Mouse (Mus musculus) limb, embryonic 15.5 days (tissue): Measurements from ENCODE around the gene 4933430I17Rik. TPM values are rescaled to one million over a fixed set of nuclear protein-coding genes. Genes with fewer than 3 reads are reported as not detected.

Experiments used
- ATAC-seq: fragments of 200-750 bp; cut with Nextera tagmentation; 2 replicates; pipeline ENCODE4 v1.8.0; 2017; ENCODE audit warnings: low read depth, moderate TSS enrichment; ENCODE audit not compliant: insufficient number of reproducible peaks, low FRiP score, low TSS enrichment
- H3K27ac ChIP-seq: fragments of 300-500 bp; sonication (generic); 2 replicates; pipeline ENCODE4 v1.5.1; 2015; ENCODE audit warnings: moderate library complexity, mild to moderate bottlenecking, inconsistent platforms
- H3K27me3 ChIP-seq: fragments of 300-500 bp; sonication (generic); 2 replicates; pipeline ENCODE4 v1.6.1; 2015; ENCODE audit warnings: inconsistent platforms
- H3K36me3 ChIP-seq: fragments of 300-500 bp; sonication (generic); 2 replicates; pipeline ENCODE4 v1.6.1; 2015; ENCODE audit warnings: inconsistent platforms
- H3K4me1 ChIP-seq: fragments of 300-500 bp; sonication (generic); 2 replicates; pipeline ENCODE4 v1.6.1; 2015; ENCODE audit warnings: inconsistent platforms
- H3K4me2 ChIP-seq: fragments of 300-500 bp; sonication (generic); 2 replicates; pipeline ENCODE4 v1.6.1; 2015; ENCODE audit warnings: mild to moderate bottlenecking, inconsistent platforms
- H3K4me3 ChIP-seq: fragments of 300-500 bp; sonication (generic); 2 replicates; pipeline ENCODE4 v1.5.1; 2015; ENCODE audit warnings: mild to moderate bottlenecking, inconsistent platforms
- H3K9ac ChIP-seq: fragments of 300-500 bp; sonication (generic); 2 replicates; pipeline ENCODE4 v1.6.1; 2015; ENCODE audit warnings: inconsistent platforms
- H3K9me3 ChIP-seq: fragments of 300-500 bp; sonication (generic); 2 replicates; pipeline ENCODE4 v1.6.1; 2016; ENCODE audit warnings: inconsistent platforms
- WGBS: fragments of 180-500 bp; shearing (Covaris S2); methylation state at CpG from one replicate; pipeline ENCODE4 v1.1.7; 2015; 5-methylcytosine and 5-hydroxymethylcytosine counted together
- polyA plus RNA-seq: library from polyadenylated mRNA; unstranded; fragments of >200 nt; fragmentation: Nextera tagmentation; extraction: Ambion mirVana; gene quantifications from 2 replicates; pipeline ENCODE4 v1.2.1, GENCODE M21; 2015

4933430I17Rik gene
- polyA plus RNA-seq, 1 experiment from 2014 or later: 0.35 TPM

GRCm38 (mm10) chr4:62508839-62509238, 16.3 kb upstream of the 4933430I17Rik start:
- 97% methylated on average over 5 of the region's 5 CpGs for WGBS
- no peak for ATAC-seq
- H3K27ac ChIP-seq: no peak overlapping the region
- no peak overlapping the region for H3K4me3 ChIP-seq
- H3K9ac ChIP-seq: no peak overlapping the region
- no peaks in the 10 kb centered on the region for H3K27me3 ChIP-seq
- no peaks in the 10 kb centered on the region for H3K9me3 ChIP-seq
- peaks cover 64% of the 10 kb centered on the region for H3K36me3 ChIP-seq
- H3K4me1 ChIP-seq: no peaks in the 10 kb centered on the region; the same call in 1 of the 2 replicates
- H3K4me2 ChIP-seq: no peak overlapping the region

- peaks cover under 1% of the 10 kb centered on the region; the same call in 1 of the 2 replicates for H3K4me1 ChIP-seq
- no peak overlapping the region for H3K4me3 ChIP-seq
- peaks cover 68% of the 10 kb centered on the region for H3K36me3 ChIP-seq
- no peaks in the 10 kb centered on the region for H3K27me3 ChIP-seq
- H3K9ac ChIP-seq: no peak overlapping the region
- no peak for ATAC-seq
- H3K27ac ChIP-seq: no peak overlapping the region
- WGBS: 87% methylated on average over 11 of the region's 11 CpGs
- no peaks in the 10 kb centered on the region for H3K9me3 ChIP-seq
- no peak overlapping the region for H3K4me2 ChIP-seq
These were observed 15.2 kb upstream of the 4933430I17Rik start for GRCm38 (mm10) chr4:62509946-62510345.

GRCm38 (mm10) chr4:62513998-62514506, 11.1 kb upstream of the 4933430I17Rik start:
- H3K4me2 ChIP-seq: no peak overlapping the region
- H3K9me3 ChIP-seq: no peaks in the 10 kb centered on the region
- no peak overlapping the region for H3K9ac ChIP-seq
- 47% methylated on average over 11 of the region's 11 CpGs for WGBS
- no peak overlapping the region for H3K4me3 ChIP-seq
- peaks cover 37% of the 10 kb centered on the region for H3K4me1 ChIP-seq
- no peaks in the 10 kb centered on the region for H3K27me3 ChIP-seq
- H3K36me3 ChIP-seq: peaks cover 52% of the 10 kb centered on the region
- no peak for ATAC-seq
- H3K27ac ChIP-seq: no peak overlapping the region

GRCm38 (mm10) chr4:62514995-62515394, 10.2 kb upstream of the 4933430I17Rik start:
- H3K27ac ChIP-seq: no peak overlapping the region
- no peak overlapping the region for H3K4me2 ChIP-seq
- H3K4me1 ChIP-seq: peaks cover 39% of the 10 kb centered on the region

GRCm38 (mm10) chr4:62515490-62515889, 9.7 kb upstream of the 4933430I17Rik start:
- H3K9me3 ChIP-seq: no peaks in the 10 kb centered on the region
- peaks cover 37% of the 10 kb centered on the region for H3K36me3 ChIP-seq
- no peak for ATAC-seq
- H3K27me3 ChIP-seq: no peaks in the 10 kb centered on the region
- H3K9ac ChIP-seq: no peak overlapping the region
- 74% methylated on average over 3 of the region's 3 CpGs for WGBS
- H3K4me1 ChIP-seq: peaks cover 39% of the 10 kb centered on the region
- H3K4me3 ChIP-seq: no peak overlapping the region
- H3K4me2 ChIP-seq: no peak overlapping the region
- H3K27ac ChIP-seq: no peak overlapping the region; the same call in 1 of the 2 replicates

More at GRCm38 (mm10) chr4:62514995-62515394, 10.2 kb upstream of the 4933430I17Rik start:
- Histone ChIP-seq H3K36me3 (peaks cover 42% of the 10 kb centered on the region), H3K4me3 (no peak overlapping the region), H3K9ac (no peak overlapping the region), H3K9me3 (no peaks in the 10 kb centered on the region), H3K27me3 (no peaks in the 10 kb centered on the region)
- 80% methylated on average over 7 of the region's 7 CpGs for WGBS
- ATAC-seq: no peak

GRCm38 (mm10) chr4:62516079-62516478, 9.1 kb upstream of the 4933430I17Rik start:
- H3K9ac ChIP-seq: no peak overlapping the region
- H3K4me1 ChIP-seq: peaks cover 39% of the 10 kb centered on the region
- no peak overlapping the region for H3K4me3 ChIP-seq
- no peak for ATAC-seq
- no peak overlapping the region; the same call in 1 of the 2 replicates for H3K27ac ChIP-seq
- peaks cover 31% of the 10 kb centered on the region for H3K36me3 ChIP-seq
- H3K27me3 ChIP-seq: no peaks in the 10 kb centered on the region
- H3K9me3 ChIP-seq: no peaks in the 10 kb centered on the region
- no peak overlapping the region for H3K4me2 ChIP-seq
- WGBS: 26% methylated on average over 2 of the region's 2 CpGs

- no peak overlapping the region for H3K4me2 ChIP-seq
- H3K27me3 ChIP-seq: no peaks in the 10 kb centered on the region
- no peak overlapping the region for H3K9ac ChIP-seq
- H3K9me3 ChIP-seq: no peaks in the 10 kb centered on the region
- no peak overlapping the region for H3K4me3 ChIP-seq
- peaks cover 39% of the 10 kb centered on the region for H3K4me1 ChIP-seq
- peaks cover 26% of the 10 kb centered on the region for H3K36me3 ChIP-seq
- 86% methylated on average over 1 of the region's 1 CpGs for WGBS
- no peak for ATAC-seq
- peak overlapping the region; percentile 74 for H3K27ac ChIP-seq
These were observed 8.6 kb upstream of the 4933430I17Rik start for GRCm38 (mm10) chr4:62516579-62516978.

- H3K27me3 ChIP-seq: no peaks in the 10 kb centered on the region
- no peak for ATAC-seq
- H3K9me3 ChIP-seq: no peaks in the 10 kb centered on the region
- H3K4me2 ChIP-seq: 0 out of 2 replicates have a peak overlapping the region, but pooled peaks have one; percentile 7
- H3K4me1 ChIP-seq: peaks cover 39% of the 10 kb centered on the region
- no peak overlapping the region for H3K9ac ChIP-seq
- H3K36me3 ChIP-seq: peaks cover 22% of the 10 kb centered on the region
- H3K27ac ChIP-seq: peak overlapping the region; percentile 74
- 76% methylated on average over 8 of the region's 8 CpGs for WGBS
- H3K4me3 ChIP-seq: no peak overlapping the region
These were observed 8.1 kb upstream of the 4933430I17Rik start for GRCm38 (mm10) chr4:62517046-62517445.

GRCm38 (mm10) chr4:62517538-62518415, 7.4 kb upstream of the 4933430I17Rik start:
- peak overlapping the region; percentile 91 for H3K27ac ChIP-seq
- no peak for ATAC-seq
- H3K9ac ChIP-seq: no peak overlapping the region

GRCm38 (mm10) chr4:62518416-62519121, 6.6 kb upstream of the 4933430I17Rik start:
- 42% methylated on average over 13 of the region's 13 CpGs for WGBS
- Histone ChIP-seq H3K4me3 (peak overlapping the region; percentile 80), H3K27ac (peak overlapping the region; percentile 91), H3K27me3 (no peaks in the 10 kb centered on the region), H3K9me3 (no peaks in the 10 kb centered on the region), H3K36me3 (peaks cover 15% of the 10 kb centered on the region), H3K4me1 (peaks cover 42% of the 10 kb centered on the region), H3K9ac (peak overlapping the region; percentile 79), H3K4me2 (peak overlapping the region; percentile 65)
- ATAC-seq: no peak

More at GRCm38 (mm10) chr4:62517538-62518415, 7.4 kb upstream of the 4933430I17Rik start:
- H3K27me3 ChIP-seq: no peaks in the 10 kb centered on the region
- H3K4me1 ChIP-seq: peaks cover 39% of the 10 kb centered on the region
- H3K4me2 ChIP-seq: peak overlapping the region; percentile 65
- H3K36me3 ChIP-seq: peaks cover 17% of the 10 kb centered on the region
- no peaks in the 10 kb centered on the region for H3K9me3 ChIP-seq
- WGBS: 50% methylated on average over 10 of the region's 10 CpGs
- peak overlapping the region; percentile 80 for H3K4me3 ChIP-seq

GRCm38 (mm10) chr4:62519122-62519848, 5.9 kb upstream of the 4933430I17Rik start:
- H3K9ac ChIP-seq: peak overlapping the region; percentile 79
- peak overlapping the region; percentile 65 for H3K4me2 ChIP-seq
- no peaks in the 10 kb centered on the region for H3K27me3 ChIP-seq
- H3K4me1 ChIP-seq: peaks cover 49% of the 10 kb centered on the region
- no peaks in the 10 kb centered on the region for H3K9me3 ChIP-seq
- H3K27ac ChIP-seq: peak overlapping the region; percentile 91
- peak overlapping the region; percentile 80 for H3K4me3 ChIP-seq
- WGBS: under 1% methylated on average over 26 of the region's 26 CpGs
- H3K36me3 ChIP-seq: peaks cover 9% of the 10 kb centered on the region
- peak; percentile 76 for ATAC-seq
